Mouse (Mus musculus): Measurements from ENCODE around the gene Wif1. TPM values are rescaled to one million over a fixed set of nuclear protein-coding genes. Genes with fewer than 3 reads are reported as not detected.

Gene Wif1
- polyA plus RNA-seq, 1 experiment from 2014 or later: 0.57 TPM

DNA sequence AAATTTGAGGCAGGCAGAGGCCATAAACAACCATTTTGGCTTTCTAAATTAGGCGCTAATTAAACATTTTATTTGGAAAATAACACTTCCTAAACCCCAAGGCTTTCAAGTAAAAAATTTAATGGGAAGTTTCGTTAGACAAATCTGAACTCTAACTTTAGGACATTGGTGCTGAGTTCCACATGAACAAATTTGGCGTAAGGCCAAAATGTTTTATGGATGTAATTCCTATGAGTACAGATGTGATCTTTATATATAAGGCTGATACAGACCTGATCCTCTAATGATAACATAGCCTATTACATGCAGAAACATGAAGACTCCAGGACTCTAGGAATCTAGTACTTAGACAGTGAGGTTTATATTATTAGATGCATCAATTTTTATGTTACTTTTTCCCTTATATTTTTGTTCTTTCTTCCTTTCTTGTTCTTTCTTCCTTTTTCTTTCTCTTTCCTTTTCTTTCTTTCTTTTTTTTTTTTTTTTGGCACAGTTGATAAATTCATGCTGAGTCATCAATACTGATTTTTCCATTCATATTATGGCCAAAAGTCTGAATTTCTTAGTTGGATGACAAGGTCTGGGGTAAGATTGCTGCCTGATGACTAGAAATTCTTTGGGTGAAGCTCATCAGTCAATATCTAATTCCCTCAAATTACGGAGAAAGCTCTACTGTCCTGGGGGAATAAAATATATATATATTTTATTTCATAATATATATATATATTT is 5.0 kb downstream of the Wif1 start:
- H3K4me1 ChIP-seq (ENCODE audit: control insufficient read depth, insufficient read depth, low read length): peaks cover 8% of the 10 kb centered on the region
- WGBS: 80% methylated on average over 4 of the region's 4 CpGs
- no peak overlapping the region for H3K4me2 ChIP-seq (ENCODE audit: low read depth, low read length)
- H3K27me3 ChIP-seq (replicated peaks; ENCODE audit: control insufficient read depth, insufficient read depth, low read length): peaks cover 4% of the 10 kb centered on the region; the same call in 1 of the 2 replicates
- no peak overlapping the region for H3K27ac ChIP-seq (ENCODE audit: low read length)
- H3K9ac ChIP-seq (ENCODE audit: low read depth, low read length): no peak overlapping the region
- no peaks in the 10 kb centered on the region for H3K9me3 ChIP-seq (ENCODE audit: control insufficient read depth, low read length)
- no peak for ATAC-seq
- H3K36me3 ChIP-seq (ENCODE audit: control insufficient read depth, insufficient read depth, low read length): no peaks in the 10 kb centered on the region
- no peak overlapping the region for H3K4me3 ChIP-seq (ENCODE audit: low read length)

DNA sequence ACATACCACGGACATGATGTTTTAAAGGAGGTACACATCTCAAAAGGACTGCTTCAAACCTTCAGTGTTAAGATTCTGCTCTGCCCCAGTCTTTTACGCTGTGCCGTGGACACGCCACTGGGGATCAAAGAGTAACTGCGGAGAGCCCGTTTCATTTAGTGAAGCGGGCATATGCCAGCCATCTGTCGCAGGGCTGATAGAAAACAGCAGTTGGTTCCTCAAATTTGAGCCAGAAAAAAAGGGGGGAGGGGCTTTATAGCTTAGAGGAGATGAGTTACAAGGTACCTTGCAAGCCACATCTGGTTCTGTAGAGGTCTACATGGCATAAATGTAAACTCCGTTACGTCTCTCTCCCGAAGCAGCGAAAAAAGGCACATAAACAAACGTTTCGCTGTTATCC is 7.2 kb downstream of the Wif1 start:
- no peak overlapping the region for H3K9ac ChIP-seq (ENCODE audit: low read depth, low read length)
- WGBS: 57% methylated on average over 14 of the region's 14 CpGs

DNA sequence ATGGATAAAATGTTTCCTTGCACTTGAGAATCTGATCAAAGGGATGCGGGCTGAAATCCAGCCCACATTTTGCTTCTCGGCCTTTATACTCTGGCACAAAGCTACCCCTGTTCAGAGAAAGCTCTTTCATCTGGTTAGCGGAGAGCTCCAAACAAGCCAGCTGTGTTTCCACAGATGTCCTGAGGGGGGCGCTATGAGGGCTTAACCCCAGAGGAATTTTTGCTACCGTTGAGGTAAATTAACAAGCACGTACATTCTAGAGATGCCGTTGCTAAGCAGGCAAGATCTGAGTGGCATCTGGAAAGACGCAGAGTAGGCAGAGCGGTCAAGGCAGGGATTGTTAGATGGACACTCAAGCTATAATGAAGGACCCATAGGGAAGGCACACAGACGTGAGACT is 13.7 kb downstream of the Wif1 start:
- H3K27ac ChIP-seq (ENCODE audit: low read length): no peak overlapping the region
- no peak overlapping the region for H3K4me3 ChIP-seq (ENCODE audit: low read length)
- H3K9me3 ChIP-seq (ENCODE audit: control insufficient read depth, low read length): no peaks in the 10 kb centered on the region
- H3K27me3 ChIP-seq (replicated peaks; ENCODE audit: control insufficient read depth, insufficient read depth, low read length): no peaks in the 10 kb centered on the region
- no peaks in the 10 kb centered on the region for H3K36me3 ChIP-seq (ENCODE audit: control insufficient read depth, insufficient read depth, low read length)
- ATAC-seq: no peak
- WGBS: 78% methylated on average over 10 of the region's 10 CpGs
- H3K4me1 ChIP-seq (ENCODE audit: control insufficient read depth, insufficient read depth, low read length): no peaks in the 10 kb centered on the region
- no peak overlapping the region for H3K4me2 ChIP-seq (ENCODE audit: low read depth, low read length)
- no peak overlapping the region for H3K9ac ChIP-seq (ENCODE audit: low read depth, low read length)

More for the DNA sequence above, 7.2 kb downstream of the Wif1 start:
- H3K4me1 ChIP-seq (ENCODE audit: control insufficient read depth, insufficient read depth, low read length): peaks cover 3% of the 10 kb centered on the region; the same call in 1 of the 2 replicates
- H3K4me2 ChIP-seq (ENCODE audit: low read depth, low read length): peak overlapping the region; percentile 9; the same call in 1 of the 2 replicates
- H3K4me3 ChIP-seq (ENCODE audit: low read length): no peak overlapping the region
- no peak for ATAC-seq
- peaks cover 4% of the 10 kb centered on the region; the same call in 1 of the 2 replicates for H3K27me3 ChIP-seq (replicated peaks; ENCODE audit: control insufficient read depth, insufficient read depth, low read length)
- no peaks in the 10 kb centered on the region for H3K9me3 ChIP-seq (ENCODE audit: control insufficient read depth, low read length)
- no peak overlapping the region for H3K27ac ChIP-seq (ENCODE audit: low read length)
- no peaks in the 10 kb centered on the region for H3K36me3 ChIP-seq (ENCODE audit: control insufficient read depth, insufficient read depth, low read length)

DNA sequence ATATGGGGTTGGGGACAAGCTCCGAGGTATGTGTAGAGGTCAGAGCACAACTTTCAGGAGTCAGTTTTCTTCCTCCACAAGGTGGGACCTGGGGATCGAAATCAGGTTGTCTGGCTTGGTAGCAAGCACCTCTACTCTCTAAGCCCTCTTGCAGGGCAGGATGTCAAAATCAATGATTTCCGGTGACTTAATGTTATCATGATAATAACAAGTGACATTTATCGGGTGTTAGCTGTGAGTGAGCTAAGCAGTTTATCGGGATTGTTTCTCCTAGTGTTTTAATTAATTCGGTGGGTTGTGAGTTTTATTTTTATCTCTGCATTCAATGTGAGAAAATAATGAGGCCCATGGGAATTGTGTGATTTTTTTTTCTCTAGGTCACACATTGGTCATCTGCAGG is 18.3 kb downstream of the Wif1 start:
- Histone ChIP-seq H3K27ac (ENCODE audit: low read length) (no peak overlapping the region), H3K36me3 (ENCODE audit: control insufficient read depth, insufficient read depth, low read length) (no peaks in the 10 kb centered on the region), H3K9ac (ENCODE audit: low read depth, low read length) (no peak overlapping the region), H3K9me3 (ENCODE audit: control insufficient read depth, low read length) (no peaks in the 10 kb centered on the region), H3K4me3 (ENCODE audit: low read length) (no peak overlapping the region), H3K27me3 (replicated peaks; ENCODE audit: control insufficient read depth, insufficient read depth, low read length) (no peaks in the 10 kb centered on the region), H3K4me1 (ENCODE audit: control insufficient read depth, insufficient read depth, low read length) (peaks cover 7% of the 10 kb centered on the region), H3K4me2 (ENCODE audit: low read depth, low read length) (no peak overlapping the region)
- 87% methylated on average over 6 of the region's 6 CpGs for WGBS
- ATAC-seq: no peak

DNA sequence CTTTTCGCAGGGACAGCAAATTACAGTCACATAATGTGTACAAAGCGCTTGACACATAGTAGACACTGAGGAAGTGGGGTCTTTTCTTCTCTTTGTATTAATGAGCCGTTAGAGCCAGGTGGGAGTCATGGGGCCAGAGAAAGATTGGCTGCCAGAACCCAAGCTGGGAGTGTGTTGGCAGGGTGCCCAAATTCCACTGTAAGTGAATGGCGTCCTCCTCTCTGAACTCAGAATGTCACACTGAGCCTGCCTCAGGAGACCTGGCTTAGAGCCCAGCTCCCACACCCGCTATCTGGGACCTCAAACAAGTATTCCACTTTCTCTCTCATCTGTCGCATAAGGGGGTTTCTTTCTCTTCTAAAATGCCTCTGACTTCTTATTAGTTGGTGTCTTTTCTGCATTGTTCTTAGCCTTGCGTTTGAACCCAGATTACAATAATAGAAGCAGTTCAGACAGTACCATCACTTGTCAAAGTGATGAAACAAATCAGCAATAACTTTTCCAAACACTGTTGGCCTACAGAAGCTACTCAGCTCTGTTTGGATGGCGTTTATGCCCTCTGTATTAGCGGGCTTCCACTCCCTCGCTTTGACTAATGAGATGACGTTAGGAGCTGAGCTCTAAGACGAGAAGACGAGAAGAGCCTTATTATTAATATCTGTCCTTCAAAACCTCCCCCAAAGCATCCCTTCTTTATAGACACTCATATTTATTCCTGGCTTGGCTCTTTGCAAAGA is 21.9 kb downstream of the Wif1 start:
- Histone ChIP-seq H3K4me1 (ENCODE audit: control insufficient read depth, insufficient read depth, low read length) (peaks cover 13% of the 10 kb centered on the region), H3K9ac (ENCODE audit: low read depth, low read length) (no peak overlapping the region), H3K27me3 (replicated peaks; ENCODE audit: control insufficient read depth, insufficient read depth, low read length) (no peaks in the 10 kb centered on the region), H3K9me3 (ENCODE audit: control insufficient read depth, low read length) (no peaks in the 10 kb centered on the region), H3K4me3 (ENCODE audit: low read length) (no peak overlapping the region), H3K27ac (ENCODE audit: low read length) (no peak overlapping the region), H3K36me3 (ENCODE audit: control insufficient read depth, insufficient read depth, low read length) (no peaks in the 10 kb centered on the region), H3K4me2 (ENCODE audit: low read depth, low read length) (no peak overlapping the region; the same call in 1 of the 2 replicates)
- ATAC-seq: peak; percentile 45; the same call in 1 of the 2 replicates
- 29% methylated on average over 13 of the region's 13 CpGs for WGBS

DNA sequence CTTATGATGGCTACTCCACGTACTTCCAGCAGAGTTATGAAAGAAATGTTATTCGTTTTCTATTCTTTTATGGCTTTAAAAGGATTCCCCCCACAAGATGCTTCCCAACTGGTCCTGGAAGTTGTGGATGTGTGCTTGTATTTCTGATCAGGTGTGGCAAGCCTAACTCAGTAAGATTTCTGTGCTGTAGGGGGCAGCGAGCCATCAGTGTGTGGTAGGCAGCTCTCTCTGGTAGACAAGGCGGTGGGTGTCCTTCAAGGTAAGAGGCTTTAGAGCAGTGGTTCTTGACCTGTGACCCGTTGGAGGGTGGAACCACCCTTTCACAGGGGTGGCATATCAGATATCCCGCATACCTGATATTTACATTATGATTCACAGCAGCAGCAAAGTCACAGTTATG is 23.1 kb downstream of the Wif1 start:
- no peaks in the 10 kb centered on the region for H3K36me3 ChIP-seq (ENCODE audit: control insufficient read depth, insufficient read depth, low read length)
- no peak overlapping the region for H3K9ac ChIP-seq (ENCODE audit: low read depth, low read length)
- no peak overlapping the region for H3K4me2 ChIP-seq (ENCODE audit: low read depth, low read length)
- no peak overlapping the region for H3K4me3 ChIP-seq (ENCODE audit: low read length)
- no peak overlapping the region for H3K27ac ChIP-seq (ENCODE audit: low read length)
- ATAC-seq: no peak
- H3K9me3 ChIP-seq (ENCODE audit: control insufficient read depth, low read length): no peaks in the 10 kb centered on the region
- peaks cover 13% of the 10 kb centered on the region for H3K4me1 ChIP-seq (ENCODE audit: control insufficient read depth, insufficient read depth, low read length)
- 69% methylated on average over 6 of the region's 6 CpGs for WGBS
- no peaks in the 10 kb centered on the region for H3K27me3 ChIP-seq (replicated peaks; ENCODE audit: control insufficient read depth, insufficient read depth, low read length)

DNA sequence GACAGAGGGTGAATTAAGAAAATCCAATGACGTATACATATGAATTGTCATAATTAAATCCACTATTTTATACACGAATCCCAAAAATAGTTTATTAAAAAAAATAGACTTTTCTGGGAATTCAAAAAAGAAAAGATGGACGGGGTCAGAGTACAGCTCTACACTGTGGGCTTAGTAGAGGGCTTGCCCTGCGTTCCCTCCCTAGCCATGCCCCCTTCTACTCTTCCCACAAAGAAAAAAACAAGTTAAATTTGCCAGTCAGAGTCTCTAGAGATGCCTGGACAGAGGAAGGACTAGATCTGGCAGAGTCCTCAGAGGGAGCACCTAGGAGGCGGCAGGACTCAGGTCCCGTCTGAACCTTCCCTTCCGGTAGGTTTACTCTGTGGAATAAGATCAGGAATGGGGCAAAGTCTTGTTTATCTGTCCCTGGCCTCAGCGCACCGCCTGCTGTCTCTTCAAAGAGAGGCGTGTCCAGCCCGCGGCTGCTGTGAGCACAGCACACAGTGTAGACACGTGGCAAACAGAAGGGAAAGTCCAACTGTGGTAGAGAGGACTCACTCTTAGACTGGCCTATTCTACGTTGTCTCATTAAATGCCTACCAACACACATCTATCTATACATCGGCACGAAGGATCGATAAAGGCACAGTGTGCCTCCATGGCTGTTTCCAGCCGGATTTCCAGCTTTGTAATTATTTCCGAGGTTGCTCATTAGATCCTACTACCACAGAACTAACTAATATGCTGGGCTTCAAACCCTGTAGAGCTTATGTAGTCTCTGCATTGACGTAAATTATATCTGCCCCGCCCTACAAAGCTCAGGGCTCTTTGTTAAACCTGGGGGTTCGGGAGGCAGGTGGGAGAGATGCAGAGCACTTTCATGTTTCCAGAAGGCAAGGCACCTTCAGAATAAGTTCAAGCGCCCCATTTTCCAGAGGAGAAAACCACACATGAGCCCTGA is 25.6 kb downstream of the Wif1 start:
- ATAC-seq: peak; percentile 100
- 57% methylated on average over 23 of the region's 23 CpGs for WGBS
- no peak overlapping the region; the same call in 1 of the 2 replicates for H3K4me2 ChIP-seq (ENCODE audit: low read depth, low read length)
- H3K4me1 ChIP-seq (ENCODE audit: control insufficient read depth, insufficient read depth, low read length): peaks cover 13% of the 10 kb centered on the region
- H3K9me3 ChIP-seq (ENCODE audit: control insufficient read depth, low read length): no peaks in the 10 kb centered on the region
- H3K9ac ChIP-seq (ENCODE audit: low read depth, low read length): peak overlapping the region; percentile 44; the same call in 1 of the 2 replicates
- no peaks in the 10 kb centered on the region for H3K27me3 ChIP-seq (replicated peaks; ENCODE audit: control insufficient read depth, insufficient read depth, low read length)
- H3K27ac ChIP-seq (ENCODE audit: low read length): peak overlapping the region; percentile 30; the same call in 1 of the 2 replicates
- H3K4me3 ChIP-seq (ENCODE audit: low read length): no peak overlapping the region
- no peaks in the 10 kb centered on the region for H3K36me3 ChIP-seq (ENCODE audit: control insufficient read depth, insufficient read depth, low read length)

DNA sequence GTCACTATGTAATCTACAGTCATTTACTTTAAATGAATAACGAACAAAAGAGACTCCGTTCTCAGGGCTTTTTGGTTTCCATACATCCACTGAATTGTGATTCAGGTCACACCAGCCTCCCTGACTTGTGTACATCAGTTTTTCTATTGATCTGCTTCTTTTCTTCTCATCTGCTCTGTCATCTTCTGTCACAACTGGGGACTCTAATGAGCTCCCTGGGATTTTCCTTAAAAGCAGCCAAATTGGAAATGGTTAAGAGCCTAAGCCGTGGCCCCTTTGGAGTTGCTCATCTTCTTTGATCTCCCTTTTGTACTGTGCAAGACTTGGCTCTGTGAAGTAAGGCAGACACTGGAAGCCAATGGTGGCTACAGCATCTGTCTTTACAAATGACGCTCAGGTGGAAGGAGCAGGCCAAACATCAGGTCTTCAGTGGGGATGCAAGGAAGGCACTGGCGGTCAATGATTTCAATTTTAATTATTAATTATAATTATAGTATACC is 27.6 kb downstream of the Wif1 start:
- H3K27me3 ChIP-seq (replicated peaks; ENCODE audit: control insufficient read depth, insufficient read depth, low read length): no peaks in the 10 kb centered on the region
- no peaks in the 10 kb centered on the region for H3K9me3 ChIP-seq (ENCODE audit: control insufficient read depth, low read length)
- H3K4me1 ChIP-seq (ENCODE audit: control insufficient read depth, insufficient read depth, low read length): peaks cover 5% of the 10 kb centered on the region; the same call in 1 of the 2 replicates
- H3K4me2 ChIP-seq (ENCODE audit: low read depth, low read length): no peak overlapping the region
- 86% methylated on average over 5 of the region's 5 CpGs for WGBS
- H3K4me3 ChIP-seq (ENCODE audit: low read length): no peak overlapping the region
- no peak for ATAC-seq
- no peaks in the 10 kb centered on the region for H3K36me3 ChIP-seq (ENCODE audit: control insufficient read depth, insufficient read depth, low read length)
- no peak overlapping the region for H3K9ac ChIP-seq (ENCODE audit: low read depth, low read length)
- H3K27ac ChIP-seq (ENCODE audit: low read length): no peak overlapping the region

Data from intestine, embryonic 16.5 days (tissue).